Mouse (Mus musculus): ENCODE data around the gene Olfr96. TPM values are rescaled to one million over a fixed set of nuclear protein-coding genes. Genes with fewer than 3 reads are reported as not detected.
"Not testable (repeated sequence)": the region's sequence is repeated elsewhere in the genome, so short reads cannot be mapped to it uniquely, and the experiment has no call there.

The Olfr96 gene
- polyA plus RNA-seq, 1 experiment from 2014 or later = not detected

DNA sequence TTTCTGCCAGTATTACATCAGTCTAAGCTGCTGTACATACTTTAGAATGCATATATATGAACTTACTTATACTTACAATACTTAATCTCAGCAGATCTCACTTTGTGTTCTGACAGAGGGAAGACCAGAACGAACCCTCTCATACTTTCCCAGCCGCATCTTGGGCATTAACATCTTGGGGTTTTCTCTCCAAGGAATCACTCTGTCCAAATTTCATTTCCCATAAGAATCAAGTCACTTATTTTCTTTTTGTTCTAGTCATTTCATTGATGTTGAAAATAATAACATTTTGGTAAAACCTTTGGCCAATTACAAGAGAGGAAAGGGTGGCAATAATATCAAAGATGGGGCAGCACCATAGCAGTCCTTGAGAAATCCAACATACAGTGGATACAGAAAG lies 17.3 kb downstream of the Olfr96 start, which contains the start of gene Olfr97:
Gene Olfr97, minus strand, starts transcription at position 101 of the 400 bp plus-strand sequence.
- H3K79me2 ChIP-seq (ENCODE audit: inconsistent target); H3K36me3 ChIP-seq (ENCODE audit: inconsistent target); H3K27ac ChIP-seq; H3K4me3 ChIP-seq (ENCODE audit: inconsistent target): not testable (repeated sequence)
- WGBS (ENCODE audit: missing documents) = 89% methylated on average over 2 of the region's 2 CpGs

GRCm38 (mm10) chr17:37242198-37242597 lies 22.3 kb downstream of the Olfr96 start:
- 55% methylated on average over 3 of the region's 3 CpGs for WGBS (ENCODE audit: missing documents)
- no peaks in the 10 kb centered on the region for H3K79me2 ChIP-seq (ENCODE audit: inconsistent target)
- H3K4me3 ChIP-seq (ENCODE audit: inconsistent target) = no peak overlapping the region
- no peaks in the 10 kb centered on the region for H3K36me3 ChIP-seq (ENCODE audit: inconsistent target)
- no peak overlapping the region for H3K27ac ChIP-seq

- WGBS (ENCODE audit: missing documents) = 22% methylated on average over 5 of the region's 5 CpGs
- H3K4me3 ChIP-seq (ENCODE audit: inconsistent target) = no peak overlapping the region
- H3K27ac ChIP-seq = no peak overlapping the region
- H3K79me2 ChIP-seq (ENCODE audit: inconsistent target) = no peaks in the 10 kb centered on the region
- H3K36me3 ChIP-seq (ENCODE audit: inconsistent target) = no peaks in the 10 kb centered on the region
Measured at GRCm38 (mm10) chr17:37246715-37247114, 26.8 kb downstream of the Olfr96 start.

DNA sequence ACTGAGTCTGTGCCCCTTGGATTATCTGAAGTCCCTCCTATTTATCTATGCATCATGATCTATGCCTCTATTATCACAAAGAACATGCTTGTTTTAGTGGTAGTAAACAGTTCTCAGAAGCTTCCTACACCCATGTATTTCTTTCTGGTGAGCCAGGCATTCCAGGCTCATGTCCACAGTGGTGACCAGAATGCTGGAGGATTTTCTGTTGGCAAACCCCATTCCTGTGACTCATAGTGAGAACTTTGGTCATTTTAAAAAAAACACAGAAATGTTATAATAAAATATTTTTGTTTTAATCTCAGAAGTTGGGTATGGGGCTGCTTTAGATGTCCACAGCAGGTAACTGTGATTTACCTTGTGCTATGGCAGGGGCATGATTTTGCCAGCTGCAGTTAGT lies 29.5 kb downstream of the Olfr96 start:
- H3K4me3 ChIP-seq (ENCODE audit: inconsistent target) = no peak overlapping the region
- no peaks in the 10 kb centered on the region for H3K36me3 ChIP-seq (ENCODE audit: inconsistent target)
- H3K79me2 ChIP-seq (ENCODE audit: inconsistent target) = no peaks in the 10 kb centered on the region
- no peak overlapping the region for H3K27ac ChIP-seq

GRCm38 (mm10) chr17:37250544-37250943 lies 30.6 kb downstream of the Olfr96 start:
- Histone ChIP-seq H3K36me3 (ENCODE audit: inconsistent target) (no peaks in the 10 kb centered on the region), H3K4me3 (ENCODE audit: inconsistent target) (no peak overlapping the region), H3K27ac (no peak overlapping the region), H3K79me2 (ENCODE audit: inconsistent target) (no peaks in the 10 kb centered on the region)
- WGBS (ENCODE audit: missing documents) = 0% methylated on average over 1 of the region's 1 CpGs

- Histone ChIP-seq H3K79me2 (ENCODE audit: inconsistent target) (no peaks in the 10 kb centered on the region), H3K4me3 (ENCODE audit: inconsistent target) (no peak within 1 kb of the TSS), H3K27ac (no peak within 1 kb of the TSS), H3K36me3 (ENCODE audit: inconsistent target) (no peaks in the 10 kb centered on the region)
- WGBS (ENCODE audit: missing documents) = 90% methylated on average over 1 of the region's 1 CpGs
Measured at GRCm38 (mm10) chr17:37263626-37264025, 43.7 kb downstream of the Olfr96 start, which contains the start of gene Olfr98. TSS of gene Olfr98 (minus strand) at chr17:37263749.

GRCm38 (mm10) chr17:37270058-37270701 lies 50.2 kb downstream of the Olfr96 start, which contains the start of gene H2-M3:
TSS of gene H2-M3 (plus strand) at chr17:37270220.
- WGBS (ENCODE audit: missing documents) = under 1% methylated on average over 26 of the region's 26 CpGs
- Histone ChIP-seq H3K36me3 (ENCODE audit: inconsistent target) (peaks cover 18% of the 10 kb centered on the region; the same call in 1 of the 2 replicates), H3K4me3 (ENCODE audit: inconsistent target) (peak within 1 kb of the TSS; percentile 96), H3K27ac (peak within 1 kb of the TSS; percentile 91), H3K79me2 (ENCODE audit: inconsistent target) (peaks cover 44% of the 10 kb centered on the region; the same call in 1 of the 2 replicates)

DNA sequence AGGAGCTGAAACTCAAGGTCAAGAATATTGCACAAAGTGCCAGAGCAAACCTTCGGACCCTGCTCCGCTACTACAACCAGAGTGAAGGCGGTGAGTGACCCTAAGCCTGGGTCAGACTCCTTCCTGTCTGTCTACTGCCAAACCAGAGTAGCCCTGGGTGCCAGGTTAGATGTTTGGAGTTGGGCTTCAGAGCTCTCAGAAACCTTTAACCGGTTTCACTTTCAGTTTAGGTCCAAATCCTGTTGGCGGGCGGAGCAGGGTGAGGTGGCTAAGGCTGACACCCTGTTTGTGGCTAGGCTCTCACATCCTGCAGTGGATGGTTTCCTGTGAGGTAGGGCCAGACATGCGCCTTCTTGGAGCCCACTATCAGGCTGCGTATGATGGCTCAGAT lies 50.8 kb downstream of the Olfr96 start:
- Histone ChIP-seq H3K36me3 (ENCODE audit: inconsistent target) (peaks cover 18% of the 10 kb centered on the region; the same call in 1 of the 2 replicates), H3K27ac (peak overlapping the region; percentile 91), H3K79me2 (ENCODE audit: inconsistent target) (peaks cover 44% of the 10 kb centered on the region; the same call in 1 of the 2 replicates), H3K4me3 (ENCODE audit: inconsistent target) (peak overlapping the region; percentile 96)
- 4% methylated on average over 8 of the region's 8 CpGs for WGBS (ENCODE audit: missing documents)

DNA sequence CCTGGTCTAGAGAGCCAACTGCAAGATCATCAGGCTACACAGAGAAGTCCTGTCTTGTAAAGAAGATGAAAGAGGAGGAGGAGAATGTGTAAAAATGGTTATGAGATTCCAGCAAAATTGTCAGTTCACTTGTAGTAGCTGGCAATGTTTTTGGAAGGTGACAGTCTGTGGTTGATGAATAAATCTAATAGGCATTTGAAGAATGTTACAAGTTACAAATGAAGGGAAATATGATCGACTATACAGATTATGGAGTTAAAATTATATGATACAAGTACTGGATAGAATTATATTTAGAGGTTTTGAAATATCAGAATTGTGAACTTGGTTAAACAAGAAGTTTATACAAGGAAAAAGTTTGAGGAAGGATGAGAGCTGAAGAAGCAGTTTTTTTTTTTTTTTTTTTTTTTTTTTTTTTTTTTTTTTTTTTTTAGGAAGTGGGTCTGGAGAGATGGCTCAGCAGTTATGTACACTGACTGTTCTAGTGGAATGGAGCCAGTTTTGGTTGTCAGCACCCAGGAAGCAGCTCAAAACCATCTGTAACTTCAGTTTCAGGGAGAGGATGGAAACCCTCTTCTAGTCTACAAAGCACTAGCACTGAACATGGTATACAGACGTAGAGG lies 55.8 kb downstream of the Olfr96 start:
- H3K4me3 ChIP-seq (ENCODE audit: inconsistent target) = no peak overlapping the region
- H3K79me2 ChIP-seq (ENCODE audit: inconsistent target) = peaks cover 38% of the 10 kb centered on the region; the same call in 1 of the 2 replicates
- 60% methylated on average over 2 of the region's 2 CpGs for whole genome bisulfite sequencing (ENCODE audit: missing documents)
- peaks cover 47% of the 10 kb centered on the region; the same call in 1 of the 2 replicates for H3K36me3 ChIP-seq (ENCODE audit: inconsistent target)
- peak overlapping the region; percentile 72 for H3K27ac ChIP-seq

Other genes with a start within 250 kb of the Olfr96 start
- gene 2410137M14Rik, start 238.9 kb upstream of the Olfr96 start, polyA plus RNA-seq (2018) = not detected in 3 replicates
- gene H2-M5, start 230.6 kb upstream of the Olfr96 start, polyA plus RNA-seq (2018) = not detected in 3 replicates
- gene Zfp57, start 219.0 kb upstream of the Olfr96 start, polyA plus RNA-seq (2018) = not detected in 3 replicates
- gene Mog, start 196.7 kb upstream of the Olfr96 start, polyA plus RNA-seq (2018) = not detected in 3 replicates
- gene Gabbr1, start 174.2 kb upstream of the Olfr96 start, polyA plus RNA-seq (2018) = 0.44 to 0.87 TPM (median 0.59 TPM) in 3 replicates
- not detected in 3 replicates for gene Olfr90, start 131.6 kb upstream of the Olfr96 start, polyA plus RNA-seq (2018)
- gene Olfr91, start 121.9 kb upstream of the Olfr96 start, polyA plus RNA-seq (2018) = not detected in 3 replicates
- gene Olfr92, start 100.1 kb upstream of the Olfr96 start, polyA plus RNA-seq (2018) = not detected in 3 replicates
- not detected in 3 replicates for gene Olfr93, start 58.7 kb upstream of the Olfr96 start, polyA plus RNA-seq (2018)
- gene Ubd, start 26.3 kb upstream of the Olfr96 start, polyA plus RNA-seq (2018) = not detected in 3 replicates
- gene Olfr94, start 19.2 kb upstream of the Olfr96 start, polyA plus RNA-seq (2018) = not detected in 3 replicates
- gene Olfr95, start 7.0 kb upstream of the Olfr96 start, polyA plus RNA-seq (2018) = not detected in 3 replicates
- not detected in 3 replicates for gene Olfr97, start 17.2 kb downstream of the Olfr96 start, polyA plus RNA-seq (2018)
- not detected in 3 replicates for gene Olfr98, start 43.6 kb downstream of the Olfr96 start, polyA plus RNA-seq (2018)
- 27.9 to 59.9 TPM (median 48.4 TPM) in 3 replicates for gene H2-M3, start 50.1 kb downstream of the Olfr96 start, polyA plus RNA-seq (2018)
- gene Olfr99, start 63.3 kb downstream of the Olfr96 start, polyA plus RNA-seq (2018) = not detected in 3 replicates
- not detected in 3 replicates for gene Olfr101, start 84.2 kb downstream of the Olfr96 start, polyA plus RNA-seq (2018)
- not detected in 3 replicates for gene Olfr102, start 96.9 kb downstream of the Olfr96 start, polyA plus RNA-seq (2018)
- not detected in 3 replicates for gene Olfr103, start 119.6 kb downstream of the Olfr96 start, polyA plus RNA-seq (2018)
- gene Olfr104-ps, start 139.4 kb downstream of the Olfr96 start, polyA plus RNA-seq (2018) = not detected in 3 replicates
- gene Olfr105-ps, start 158.9 kb downstream of the Olfr96 start, polyA plus RNA-seq (2018) = not detected in 3 replicates
- gene Olfr106-ps, start 170.2 kb downstream of the Olfr96 start, polyA plus RNA-seq (2018) = not detected in 3 replicates
- not detected in 3 replicates for gene Olfr107, start 179.1 kb downstream of the Olfr96 start, polyA plus RNA-seq (2018)
- not detected in 3 replicates for gene Olfr108, start 225.3 kb downstream of the Olfr96 start, polyA plus RNA-seq (2018)
- not detected in 3 replicates for gene Olfr109, start 238.8 kb downstream of the Olfr96 start, polyA plus RNA-seq (2018)

Data from macrophage (primary cell).